Mouse (Mus musculus) left cerebral cortex, adult 11 months (tissue): ENCODE measurements around the gene Gpr45.

Source experiments
- DNase-seq: peaks from one replicate; pipeline ENCODE4 v3.0.0; 2022; ENCODE audit warnings: low spot score

Gene Gpr45

GRCm38 (mm10) chr1:43046990-43047389, 94.3 kb downstream of the Gpr45 start:
- DNase-seq = no peak

GRCm38 (mm10) chr1:43047811-43048210, 95.1 kb downstream of the Gpr45 start:
- no peak for DNase-seq

GRCm38 (mm10) chr1:43051903-43052302, 99.2 kb downstream of the Gpr45 start:
- no peak for DNase-seq

- peak; percentile 46 for DNase-seq
Measured at GRCm38 (mm10) chr1:43065615-43066310, 113.1 kb downstream of the Gpr45 start.

- DNase-seq = no peak
Measured at GRCm38 (mm10) chr1:43066573-43066972, 113.9 kb downstream of the Gpr45 start.

GRCm38 (mm10) chr1:43067551-43067950, 114.9 kb downstream of the Gpr45 start:
- DNase-seq = no peak

GRCm38 (mm10) chr1:43070726-43071125, 118.1 kb downstream of the Gpr45 start:
- no peak for DNase-seq

GRCm38 (mm10) chr1:43072028-43072427, 119.4 kb downstream of the Gpr45 start:
- no peak for DNase-seq

GRCm38 (mm10) chr1:43072561-43072960, 119.9 kb downstream of the Gpr45 start:
- no peak for DNase-seq

- DNase-seq = no peak
Measured at GRCm38 (mm10) chr1:43074791-43075190, 122.1 kb downstream of the Gpr45 start.

- no peak for DNase-seq
Measured at GRCm38 (mm10) chr1:43078124-43078523, 125.5 kb downstream of the Gpr45 start.

GRCm38 (mm10) chr1:43082946-43083345, 130.3 kb downstream of the Gpr45 start:
- no peak for DNase-seq
